Mouse (Mus musculus) cerebellum, adult 9-11 months (tissue): ENCODE measurements around the gene Mansc4.

Experiments
- DNase-seq: peaks from one replicate; pipeline ENCODE4 v3.0.0; 2022

Mansc4 gene

DNA sequence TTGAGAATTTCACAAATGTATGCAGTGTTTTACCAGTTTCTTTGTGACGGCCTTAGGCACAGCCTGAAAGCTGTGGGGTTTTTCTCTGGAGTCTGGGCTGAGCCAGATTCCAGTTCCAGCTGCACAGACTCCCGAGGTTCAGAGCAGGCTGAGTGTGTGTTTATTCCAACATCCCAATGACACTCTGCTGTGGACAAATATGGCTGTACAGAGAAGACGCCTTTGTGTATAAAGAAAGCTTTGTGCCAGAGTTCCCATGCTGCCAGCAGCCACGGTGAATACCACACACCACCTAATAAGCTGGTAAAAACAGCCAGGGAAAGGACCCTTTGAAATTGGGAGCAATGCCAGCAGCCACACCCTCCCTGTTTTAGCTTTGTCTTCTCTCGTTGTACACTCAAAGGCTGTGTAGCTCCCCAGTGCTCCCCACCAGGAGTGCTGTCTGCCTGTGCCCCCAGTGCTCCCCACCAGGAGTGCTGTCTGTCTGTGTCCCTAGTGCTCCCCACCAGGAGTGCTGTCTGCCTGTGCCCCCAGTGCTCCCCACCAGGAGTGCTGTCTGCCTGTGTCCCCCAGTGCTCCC lies 10.9 kb downstream of the Mansc4 start:
- no peak for DNase-seq

DNA sequence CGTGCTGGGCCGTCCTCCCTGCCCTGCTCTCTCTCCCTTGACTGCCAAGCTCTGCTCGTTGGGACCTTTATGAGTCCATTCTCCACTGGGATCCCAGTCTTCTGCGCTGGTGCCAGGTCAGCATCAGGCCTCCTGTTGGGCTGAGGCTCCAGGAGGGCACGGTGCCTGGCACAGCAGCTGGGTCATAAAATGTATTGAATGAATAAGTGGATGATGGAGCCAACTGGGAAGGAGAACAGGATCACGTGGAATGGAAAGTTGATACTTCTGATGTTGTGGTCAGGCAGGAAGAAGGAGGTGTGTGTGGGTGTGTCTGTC lies 21.9 kb downstream of the Mansc4 start:
- DNase-seq: no peak

DNA sequence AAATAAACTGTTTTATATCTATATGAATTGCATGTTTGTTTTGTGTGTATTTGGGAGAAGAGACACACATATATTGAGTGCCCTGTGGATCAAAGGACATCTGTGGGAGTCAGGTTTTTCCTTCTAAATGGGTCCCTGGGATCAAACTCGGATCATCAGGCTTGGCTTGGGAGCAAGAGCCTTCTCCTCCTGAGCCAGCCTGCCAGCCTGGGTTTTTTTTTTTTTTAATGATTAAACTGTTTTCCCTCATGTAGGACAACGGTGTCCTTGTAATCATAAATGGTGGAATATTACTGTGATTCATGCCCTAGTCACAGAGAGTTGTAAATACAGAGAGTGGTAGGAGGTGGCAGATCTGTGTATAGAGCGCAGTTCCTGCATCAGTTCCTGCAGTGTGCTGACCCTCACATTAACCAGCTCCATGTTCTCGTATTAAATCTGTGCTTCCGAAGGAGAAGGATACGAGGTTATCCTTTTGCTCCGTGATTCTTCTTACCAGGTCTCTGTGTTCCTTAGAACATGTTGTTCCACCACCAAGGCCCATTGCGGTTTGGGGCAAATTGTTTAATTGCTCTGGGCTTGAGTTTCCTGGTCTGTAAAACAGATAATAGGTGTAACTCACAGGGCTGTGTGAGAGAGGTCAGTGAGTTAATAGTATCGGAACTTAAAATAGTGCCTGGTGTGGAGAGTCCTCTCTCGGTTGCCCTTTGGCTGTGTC lies 22.4 kb downstream of the Mansc4 start:
- no peak for DNase-seq

DNA sequence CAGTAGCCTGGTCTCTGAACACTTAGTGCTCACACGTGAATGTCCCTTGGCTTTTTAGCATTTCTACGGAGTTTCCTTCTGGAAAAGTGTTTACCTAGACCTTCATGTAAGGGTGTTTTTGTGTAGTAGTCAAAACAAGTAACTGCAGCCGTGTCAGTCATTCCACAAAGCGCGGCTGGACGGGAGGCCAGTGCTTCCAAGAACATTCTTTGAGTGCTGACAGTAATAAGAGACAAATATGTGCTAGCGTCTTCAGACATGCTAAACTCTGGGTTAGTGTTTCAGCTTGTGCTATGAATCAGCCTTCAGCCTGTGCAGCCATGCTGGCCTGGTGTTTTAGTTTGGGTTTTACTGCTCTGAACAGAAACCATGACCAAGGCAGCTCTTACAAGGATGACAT lies 24.1 kb downstream of the Mansc4 start:
- no peak for DNase-seq

DNA sequence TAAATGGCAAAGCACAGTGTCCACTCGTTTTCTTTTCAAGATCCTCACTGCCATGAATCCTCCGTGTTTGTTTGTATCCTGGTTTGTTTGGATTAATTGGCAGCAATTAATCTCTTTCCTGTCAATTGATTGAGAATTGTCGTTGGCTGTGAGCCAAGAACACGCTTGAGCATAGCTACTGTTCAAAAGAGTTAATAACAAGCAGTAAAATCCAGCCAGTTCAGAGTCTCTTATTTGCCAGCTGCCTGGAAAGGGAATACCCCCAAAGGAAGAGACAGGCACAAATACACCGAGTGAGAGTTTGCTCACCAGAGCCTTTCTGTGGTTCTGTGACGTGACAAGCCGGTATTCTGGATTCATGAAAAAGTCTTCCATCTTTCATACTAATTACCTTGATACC lies 24.8 kb downstream of the Mansc4 start:
- DNase-seq: no peak

DNA sequence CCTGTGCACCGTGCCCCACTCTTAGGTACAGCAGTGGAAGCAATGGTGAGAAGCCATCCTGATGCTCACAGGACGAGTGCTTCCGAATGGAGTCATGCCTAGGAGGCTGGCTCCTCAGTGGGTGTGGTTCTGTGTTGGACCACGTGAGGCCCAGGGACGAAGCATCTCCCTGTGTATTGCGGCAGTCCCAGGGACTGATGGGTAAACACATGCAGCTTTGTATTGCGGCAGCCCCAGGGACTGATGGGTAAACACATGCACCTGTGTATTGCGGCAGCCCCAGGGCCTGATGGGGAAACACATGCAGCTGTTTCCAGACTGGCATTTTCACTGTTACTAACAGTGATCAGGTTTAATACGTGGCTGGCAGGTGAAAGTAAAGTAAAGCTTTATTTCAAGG lies 25.2 kb downstream of the Mansc4 start:
- no peak for DNase-seq

DNA sequence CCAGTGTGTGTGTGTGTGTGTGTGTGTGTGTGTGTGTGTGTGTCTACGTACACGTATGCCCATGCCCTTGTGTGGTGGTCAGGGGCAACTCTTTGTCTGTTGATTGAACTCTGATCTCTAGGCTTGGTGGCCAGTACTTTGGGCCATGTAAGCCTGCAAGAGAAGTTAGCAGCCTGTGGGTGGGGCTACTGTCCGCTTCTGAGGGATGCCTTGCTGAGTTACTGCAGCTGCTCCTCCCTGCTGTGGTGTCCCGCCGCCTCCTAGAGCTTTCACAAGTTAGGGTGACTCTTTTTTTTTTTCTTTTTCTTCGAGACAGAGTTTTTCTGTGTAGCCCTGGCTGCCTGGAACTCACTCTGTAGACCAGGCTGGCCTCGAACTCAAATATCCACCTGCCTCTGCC lies 27.5 kb downstream of the Mansc4 start:
- DNase-seq: no peak

DNA sequence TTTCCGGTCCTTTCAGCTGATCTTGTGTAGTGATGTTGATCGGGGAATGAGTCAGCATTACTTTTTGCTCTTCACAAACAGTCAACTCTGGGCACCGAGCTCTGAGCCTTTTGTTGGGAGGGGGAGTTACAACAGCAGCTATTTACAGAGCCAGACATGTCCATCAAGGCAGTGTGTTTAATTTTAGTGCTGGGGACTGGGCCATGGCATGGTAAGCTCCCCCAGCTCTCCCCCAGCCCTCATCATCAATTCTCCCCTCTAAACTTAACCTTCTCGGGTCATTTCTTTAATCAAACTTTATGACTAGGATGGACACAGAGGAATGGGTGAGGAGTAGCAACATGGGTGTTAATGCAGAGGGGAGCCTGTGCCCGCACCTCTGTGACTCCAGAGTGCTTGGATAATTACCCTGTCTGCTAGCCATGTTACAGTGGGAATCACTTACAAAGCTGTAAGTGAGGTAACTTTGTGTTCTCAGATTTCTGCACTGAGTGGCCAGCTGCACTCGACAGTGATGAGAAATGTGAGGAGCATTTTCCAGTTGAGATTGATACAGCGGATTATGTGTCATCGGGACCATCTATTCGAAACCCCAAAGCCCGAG lies 31.4 kb downstream of the Mansc4 start:
- no peak for DNase-seq

DNA sequence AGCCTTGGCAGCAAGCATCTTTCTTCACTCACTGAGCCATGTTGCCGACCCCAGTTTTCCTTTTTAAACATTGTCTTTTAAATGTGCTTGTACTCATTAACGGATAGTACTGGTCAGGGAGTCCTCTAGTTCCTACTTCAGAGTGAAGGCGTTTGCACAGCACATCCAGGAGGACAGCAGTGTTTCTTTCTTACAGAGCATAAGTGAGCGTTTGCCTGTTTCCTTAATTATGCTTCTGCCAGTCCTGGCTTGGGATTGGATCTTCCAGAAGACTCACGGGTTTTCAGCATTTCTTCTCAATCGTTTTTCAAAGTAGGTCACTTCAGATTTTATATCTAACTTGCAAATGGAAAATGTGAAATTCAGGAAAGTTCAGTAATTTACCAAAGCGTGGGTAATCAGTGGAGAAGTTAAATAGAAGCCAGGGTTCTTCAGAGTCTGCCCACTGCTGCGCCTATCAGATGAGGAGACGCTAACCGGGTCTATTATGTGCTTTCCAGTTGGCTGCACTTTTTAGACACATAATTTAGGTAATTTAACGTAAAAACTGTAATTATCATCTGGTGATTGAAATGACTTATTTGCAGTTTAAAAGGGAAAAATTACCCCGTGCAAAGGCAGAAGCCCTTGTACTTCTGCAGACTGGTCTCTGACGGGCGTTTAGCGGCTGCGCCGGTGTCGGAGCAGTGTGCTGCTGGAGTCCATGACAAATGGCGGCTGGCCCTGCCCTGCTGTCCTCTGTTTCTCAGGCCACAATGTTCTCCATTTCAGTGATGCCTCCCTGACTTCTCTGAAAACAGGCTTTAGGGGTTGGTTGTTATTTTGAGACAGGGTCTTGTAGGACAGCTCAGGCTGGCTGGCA lies 32.8 kb downstream of the Mansc4 start:
- DNase-seq: no peak

DNA sequence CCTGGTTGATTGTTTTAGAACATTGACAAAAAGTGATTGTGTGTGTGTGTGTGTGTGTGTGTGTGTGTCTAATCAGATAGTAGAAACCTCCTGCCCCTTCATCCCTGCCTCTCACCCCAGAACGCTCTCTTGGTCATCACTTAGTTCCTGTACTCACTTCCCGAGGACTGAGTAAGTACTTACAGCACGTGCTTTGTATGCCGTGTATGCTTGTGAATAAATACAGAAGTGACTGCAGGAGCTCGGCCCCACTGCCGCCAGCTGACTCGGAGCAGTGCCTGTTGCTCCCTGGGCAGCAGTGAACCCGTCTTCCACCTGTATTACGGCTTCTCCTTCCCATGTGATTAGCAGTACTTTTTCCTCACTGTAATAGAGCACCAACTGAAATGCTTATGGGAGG lies 34.4 kb downstream of the Mansc4 start:
- no peak for DNase-seq

DNA sequence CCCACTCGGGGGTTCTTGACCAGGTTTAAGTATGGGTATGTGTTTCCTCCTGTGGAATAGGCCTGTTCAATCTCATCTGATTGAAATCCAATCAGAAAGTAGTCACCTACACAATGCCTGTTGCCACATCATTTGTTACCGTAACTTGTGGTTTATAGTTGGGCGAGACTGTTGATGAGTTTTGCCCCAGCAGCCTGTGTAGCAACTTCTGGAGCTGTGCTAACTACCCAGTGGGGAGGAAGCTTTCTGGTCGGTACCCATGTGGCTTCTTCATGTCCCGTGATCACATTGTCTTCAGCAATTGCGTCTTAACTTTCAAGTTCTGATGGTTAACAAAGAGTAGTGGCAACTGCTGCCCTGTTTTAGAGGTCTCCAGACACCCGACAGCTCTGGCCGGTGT lies 35.2 kb downstream of the Mansc4 start:
- no peak for DNase-seq

DNA sequence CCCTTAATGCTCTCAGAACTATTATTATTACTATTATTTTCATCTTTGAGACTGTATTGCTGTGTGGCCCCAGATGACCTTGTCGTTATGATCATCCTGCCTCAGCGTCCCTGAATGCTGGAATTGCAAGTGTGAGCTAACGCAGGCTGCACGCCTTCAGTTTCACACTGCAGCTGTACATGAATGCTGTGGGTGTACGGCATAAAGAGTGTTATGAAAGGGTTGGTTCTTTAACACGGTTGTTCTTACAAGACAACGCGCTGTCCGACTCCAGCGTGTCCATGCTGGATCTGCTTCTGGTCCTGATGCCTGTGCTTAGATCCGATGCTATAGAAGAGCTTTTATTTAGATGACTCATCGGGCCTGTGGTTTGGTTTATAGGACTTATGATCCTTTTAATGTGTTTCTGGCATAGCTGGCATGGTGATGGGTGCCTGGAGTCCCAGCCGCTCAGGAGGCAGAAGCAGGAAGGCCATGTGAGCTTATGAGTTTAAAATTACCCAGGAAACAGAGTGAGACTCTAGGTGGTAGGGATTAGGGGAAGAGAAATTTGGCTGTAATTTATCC lies 37.5 kb downstream of the Mansc4 start:
- DNase-seq: no peak

DNA sequence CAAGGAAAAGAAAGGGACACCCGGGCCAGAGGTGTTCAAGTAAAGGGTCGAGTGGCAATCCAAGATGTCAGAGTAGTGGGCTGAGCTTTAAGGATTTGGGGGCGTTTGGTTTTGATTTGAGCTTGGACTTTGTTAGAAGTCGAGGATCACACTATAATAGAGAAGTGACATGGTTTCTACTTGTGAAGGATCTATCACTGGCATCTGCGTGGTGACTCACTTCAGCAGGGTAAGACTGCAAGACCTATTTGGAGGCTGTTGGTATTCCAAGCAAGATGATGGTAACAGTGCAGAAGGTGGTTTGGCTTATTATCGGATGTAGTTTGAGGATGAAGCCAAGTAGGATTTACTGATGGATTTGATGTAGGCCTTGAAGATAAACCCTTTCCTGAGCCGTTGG lies 43.2 kb downstream of the Mansc4 start:
- DNase-seq: no peak

DNA sequence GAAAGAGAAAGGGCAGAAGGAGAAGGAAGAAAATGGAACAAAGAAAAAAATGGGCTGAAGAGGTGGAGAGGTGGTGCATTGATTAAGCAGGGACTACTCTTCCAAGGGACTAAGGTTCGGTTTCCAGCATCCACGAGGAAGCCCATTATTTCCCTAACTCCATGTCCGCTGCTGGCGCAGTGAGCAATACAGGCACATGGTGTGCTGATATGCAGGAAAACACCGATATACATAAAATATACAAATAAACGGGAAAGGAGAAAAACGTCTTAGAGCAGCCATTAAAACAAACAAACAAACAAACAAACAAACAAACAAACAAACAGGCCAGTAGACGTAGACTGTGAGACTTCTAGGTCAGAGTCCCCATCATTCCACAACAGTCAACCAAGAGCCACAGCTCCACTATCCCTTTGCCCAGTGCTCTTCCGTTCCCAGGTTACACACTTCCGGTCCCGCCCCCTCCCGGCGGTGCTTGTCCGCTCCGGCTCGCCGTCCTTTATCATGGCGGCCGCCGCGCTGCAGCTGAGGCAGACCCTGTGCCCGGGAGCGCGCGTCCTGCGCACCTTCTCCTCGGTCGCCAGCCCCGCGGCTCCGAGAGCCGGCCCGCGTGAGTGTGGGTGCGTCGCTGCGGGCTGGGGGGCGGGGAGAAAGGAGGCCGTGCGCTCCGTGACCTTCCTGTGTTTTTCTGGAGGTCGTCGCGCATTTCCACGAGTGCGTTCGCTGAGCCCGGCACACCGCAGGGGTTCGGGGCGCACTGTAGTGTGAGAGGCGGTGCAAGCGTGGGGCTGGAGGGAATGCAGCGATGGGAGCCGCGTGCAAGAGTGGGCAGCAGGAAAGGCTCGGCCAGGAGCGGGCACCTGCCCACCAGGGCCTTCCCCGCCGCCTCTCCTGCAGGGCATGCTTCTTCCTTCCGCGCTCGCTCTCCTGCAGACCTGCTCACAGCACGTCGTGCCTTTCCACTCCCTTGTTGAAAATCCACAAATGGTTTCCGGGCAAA lies 44.2 kb downstream of the Mansc4 start, which contains the start of gene Mrps35:
TSS of gene Mrps35 (plus strand) at position 474 of the 1,000 bp plus-strand sequence.
- peak; percentile 90 for DNase-seq

DNA sequence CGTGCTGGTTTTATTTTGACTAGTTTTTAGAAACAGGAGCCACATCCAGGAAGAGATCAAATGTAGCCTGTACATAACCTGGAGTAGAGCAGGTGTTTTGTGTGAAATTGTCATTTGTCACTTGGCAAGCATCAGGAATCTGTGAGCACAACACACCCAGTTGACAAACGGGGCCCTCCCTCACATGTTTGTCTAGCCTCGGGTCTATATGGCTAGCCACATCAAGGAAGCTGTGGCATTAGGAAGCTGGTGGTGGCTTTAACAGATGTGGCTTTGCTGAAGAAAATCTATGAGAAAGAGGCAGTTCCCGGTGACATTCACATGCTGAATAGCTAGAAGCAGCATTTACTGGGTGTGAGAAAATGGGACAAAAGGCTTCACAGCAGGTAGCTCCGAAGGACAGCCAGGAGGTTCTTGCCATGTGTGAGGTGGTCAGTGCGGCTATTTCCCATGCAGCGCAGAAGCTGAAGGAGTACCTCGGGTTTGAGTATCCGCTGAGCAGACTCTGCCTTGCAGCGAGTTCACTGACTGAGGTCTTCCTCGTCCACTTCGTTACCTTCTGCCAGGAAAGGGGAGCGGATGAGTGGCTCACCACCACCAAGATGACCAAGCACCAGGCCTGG lies 54.4 kb downstream of the Mansc4 start, which contains the start of gene Rep15:
TSS of gene Rep15 (plus strand) at position 282 of the 623 bp plus-strand sequence.
- peak; percentile 57 for DNase-seq

DNA sequence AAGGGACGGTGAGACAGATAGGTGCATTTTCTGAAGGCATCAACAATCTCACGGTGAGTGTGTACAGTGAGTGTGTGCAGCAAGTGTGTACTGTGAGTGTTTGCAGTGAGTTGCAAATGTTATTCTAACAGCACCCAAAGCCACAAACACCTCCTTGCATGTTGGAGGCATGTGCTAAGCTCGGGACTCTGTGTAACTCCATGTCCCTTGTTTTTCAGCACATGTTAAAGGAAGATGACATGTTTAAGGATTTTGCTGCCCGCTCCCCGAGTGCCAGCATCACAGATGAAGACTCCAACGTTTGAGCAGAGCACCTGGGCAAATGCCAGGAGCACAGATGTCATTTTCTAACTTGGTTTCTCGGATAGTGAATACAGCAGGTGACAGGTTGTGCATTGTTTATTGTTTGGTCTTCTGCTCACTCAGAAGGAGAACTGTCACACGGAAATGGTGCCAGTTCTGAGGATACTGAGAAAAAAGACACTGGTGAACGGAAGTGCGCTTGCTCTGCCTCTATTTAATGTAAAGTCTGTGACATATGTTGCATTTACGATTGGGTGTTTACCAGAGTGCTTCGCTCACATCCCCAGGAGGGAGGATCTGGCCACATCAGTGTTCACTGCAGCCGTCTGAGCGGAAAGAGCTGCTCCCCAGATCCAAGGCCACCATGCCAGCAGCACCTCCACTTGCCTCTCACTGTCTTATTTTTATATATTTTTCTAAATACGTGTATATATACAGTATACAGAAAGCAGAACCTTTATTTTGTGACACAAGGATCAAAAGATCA lies 56.5 kb downstream of the Mansc4 start:
- DNase-seq: peak; percentile 76

DNA sequence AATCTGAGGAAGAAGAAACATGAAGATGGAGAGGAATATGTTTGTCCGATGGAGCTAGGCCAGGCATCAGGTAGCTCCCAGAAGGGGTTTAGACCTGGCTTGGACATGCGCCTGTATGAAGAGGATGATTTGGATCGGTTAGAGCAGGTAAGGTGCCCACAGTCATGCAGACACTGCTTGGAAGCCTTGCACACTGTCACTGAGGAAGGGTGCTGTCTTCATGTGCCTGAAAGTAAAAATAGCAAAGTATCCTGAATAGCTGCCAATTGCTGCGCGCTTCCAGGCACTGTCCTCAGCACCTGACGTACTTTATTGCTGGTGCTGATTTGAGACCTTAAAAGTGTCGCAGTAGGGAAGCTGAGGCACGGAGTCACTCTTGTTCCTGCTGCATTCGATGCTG lies 57.2 kb downstream of the Mansc4 start:
- peak; percentile 68 for DNase-seq

DNA sequence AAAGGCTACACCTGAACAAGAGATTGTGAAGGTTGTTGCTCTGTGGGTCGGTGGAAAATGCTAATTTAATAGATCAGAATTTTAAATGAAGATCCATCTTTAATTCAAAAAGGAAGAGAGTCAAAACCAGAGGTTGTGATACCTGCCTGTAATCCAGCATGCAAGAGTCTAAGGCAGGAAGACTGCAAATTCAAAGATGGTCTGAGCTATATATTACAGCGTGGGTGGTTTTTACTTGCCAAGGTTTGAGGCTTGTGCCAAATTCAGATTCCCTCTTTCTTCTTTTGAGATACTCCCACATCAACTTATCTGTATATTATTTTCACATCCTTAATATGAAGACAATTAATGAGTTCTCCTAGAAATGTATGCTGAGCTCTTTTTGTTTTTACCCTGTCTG lies 58.4 kb downstream of the Mansc4 start:
- DNase-seq: no peak
